Mouse (Mus musculus) erythroblast, embryonic 14.5 days (primary cell): ENCODE results near the gene Fstl4. TPM values are rescaled to one million over a fixed set of nuclear protein-coding genes. Genes with fewer than 3 reads are reported as not detected.

Source experiments
- H3K27me3 ChIP-seq: 2 replicates; pipeline ENCODE4 v1.6.1; 2012; ENCODE audit warnings: inconsistent platforms; ENCODE audit not compliant: control insufficient read depth
- H3K36me3 ChIP-seq: 2 replicates; pipeline ENCODE4 v1.6.1; 2012; ENCODE audit warnings: mild to moderate bottlenecking, inconsistent platforms; ENCODE audit not compliant: control insufficient read depth
- H3K4me1 ChIP-seq: 2 replicates; pipeline ENCODE4 v1.6.1; 2012; ENCODE audit warnings: inconsistent platforms; ENCODE audit not compliant: control insufficient read depth
- H3K4me3 ChIP-seq: replicated peaks from 2 replicates; pipeline ENCODE3; 2012; ENCODE audit warnings: moderate library complexity, mild to moderate bottlenecking, inconsistent platforms
- H3K9me3 ChIP-seq: 2 replicates; pipeline ENCODE4 v1.6.1; 2012; ENCODE audit warnings: low read length, inconsistent platforms, mixed read lengths; ENCODE audit not compliant: control insufficient read depth
- GATA1 ChIP-seq: IDR thresholded peaks from 2 replicates; pipeline ENCODE4 v1.6.1; 2012; ENCODE audit warnings: low read length, inconsistent platforms, mixed read lengths
- TAL1 ChIP-seq: IDR thresholded peaks from 3 replicates; pipeline ENCODE4 v1.6.1; 2012; ENCODE audit warnings: low read length, inconsistent platforms, mixed read lengths
- polyA plus RNA-seq: library from polyadenylated mRNA; stranded (reverse); fragments of >175 nt; gene quantifications from 2 replicates; pipeline ENCODE4 v1.2.3, GENCODE M21; 2012

Fstl4 gene
- polyA plus RNA-seq, 1 experiment: not detected

DNA sequence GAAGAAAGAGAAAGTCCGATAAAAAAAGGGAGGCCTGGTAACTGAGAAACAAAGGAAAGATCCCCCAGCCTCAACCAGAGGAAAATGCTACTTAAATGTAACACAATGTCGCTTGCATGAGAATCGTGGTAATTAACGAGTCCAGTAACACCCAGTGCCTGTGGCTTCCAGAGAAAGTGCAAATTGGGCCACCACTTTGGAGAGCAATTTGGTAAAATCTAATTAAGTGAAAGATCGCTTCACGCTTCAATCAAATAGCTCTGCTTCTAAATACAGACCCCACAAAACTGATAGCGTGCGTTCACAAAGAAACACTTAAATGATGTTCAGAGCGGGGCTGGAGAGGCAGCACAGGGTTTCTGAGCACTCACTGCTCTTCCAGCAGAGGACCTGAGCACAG is 446.4 kb downstream of the Fstl4 start:
- TF ChIP-seq TAL1 (no peak), GATA1 (no peak)
- Histone ChIP-seq H3K4me1 (no peaks in the 10 kb centered on the region), H3K27me3 (no peaks in the 10 kb centered on the region), H3K4me3 (no peak overlapping the region), H3K36me3 (no peaks in the 10 kb centered on the region), H3K9me3 (no peaks in the 10 kb centered on the region)

DNA sequence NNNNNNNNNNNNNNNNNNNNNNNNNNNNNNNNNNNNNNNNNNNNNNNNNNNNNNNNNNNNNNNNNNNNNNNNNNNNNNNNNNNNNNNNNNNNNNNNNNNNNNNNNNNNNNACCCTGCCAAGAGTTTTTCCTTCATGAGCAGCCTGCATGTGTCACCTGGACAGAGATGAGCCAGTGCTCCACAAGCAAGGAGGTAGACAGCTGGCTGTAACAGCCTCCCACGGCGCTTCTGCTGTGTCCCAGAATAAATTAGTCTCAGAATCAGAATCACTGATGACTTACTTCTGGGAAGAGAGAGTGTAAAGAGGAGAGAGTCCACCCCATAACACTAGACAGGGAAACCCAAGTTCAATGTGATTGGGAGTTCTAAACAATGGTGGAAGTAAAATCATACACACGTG is 464.6 kb downstream of the Fstl4 start:
- Histone ChIP-seq H3K4me3 (no peak overlapping the region), H3K36me3 (no peaks in the 10 kb centered on the region)
- TF ChIP-seq TAL1: no peak
- TF ChIP-seq GATA1: no peak

DNA sequence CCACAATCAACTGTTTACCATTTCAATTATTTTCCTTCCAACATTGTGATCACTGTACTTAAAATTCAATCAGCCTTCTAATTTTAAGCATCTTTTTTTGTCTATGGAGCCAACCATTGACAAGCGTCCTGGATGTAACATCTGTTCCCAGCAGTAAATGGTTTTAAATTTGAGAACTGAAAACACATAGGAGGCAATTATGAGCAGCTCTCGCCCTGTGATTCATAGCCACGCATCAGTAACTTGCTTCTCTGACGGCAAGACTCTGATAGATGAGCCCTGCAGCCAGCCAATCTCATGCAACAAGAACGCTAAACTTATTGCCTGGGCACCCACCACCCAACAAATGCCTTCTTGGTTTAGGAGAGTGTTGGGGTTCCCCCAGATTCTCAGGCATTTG is 467.4 kb downstream of the Fstl4 start:
- TF ChIP-seq GATA1 (no peak), TAL1 (no peak)
- no peaks in the 10 kb centered on the region for H3K4me1 ChIP-seq
- no peaks in the 10 kb centered on the region for H3K27me3 ChIP-seq
- no peaks in the 10 kb centered on the region for H3K9me3 ChIP-seq
- H3K36me3 ChIP-seq: no peaks in the 10 kb centered on the region
- H3K4me3 ChIP-seq: no peak overlapping the region

More for the DNA sequence above, 464.6 kb downstream of the Fstl4 start:
- Histone ChIP-seq H3K4me1 (no peaks in the 10 kb centered on the region), H3K9me3 (no peaks in the 10 kb centered on the region), H3K27me3 (no peaks in the 10 kb centered on the region)

DNA sequence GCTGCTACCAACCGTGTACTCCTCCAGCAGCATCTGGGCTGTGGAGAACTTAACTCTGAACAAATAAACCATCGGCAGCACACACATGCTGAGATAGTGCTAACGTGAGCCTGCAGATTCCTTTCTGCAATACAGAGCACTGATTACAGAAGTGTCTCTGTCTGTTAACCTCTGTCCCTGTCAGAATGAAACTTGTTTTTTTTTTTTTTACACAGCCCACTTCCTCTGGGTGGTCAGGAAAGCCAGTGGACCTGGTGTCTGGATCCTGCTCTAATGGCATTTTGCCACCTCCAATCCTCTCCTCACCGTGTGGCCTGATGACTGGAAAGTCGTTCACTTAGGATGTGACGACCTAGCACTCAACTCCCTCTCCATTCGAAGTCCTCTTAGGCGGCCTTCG is 469.2 kb downstream of the Fstl4 start:
- TF ChIP-seq GATA1: no peak
- H3K36me3 ChIP-seq: no peaks in the 10 kb centered on the region
- H3K9me3 ChIP-seq: peaks cover 5% of the 10 kb centered on the region

More for the DNA sequence above, 469.2 kb downstream of the Fstl4 start:
- Histone ChIP-seq H3K27me3 (no peaks in the 10 kb centered on the region), H3K4me1 (no peaks in the 10 kb centered on the region), H3K4me3 (no peak overlapping the region)
